Mouse (Mus musculus) liver, postnatal 0 days (tissue): ENCODE data around the gene Itpk1.

Source experiments
- CTCF ChIP-seq: sonication (generic); IDR thresholded peaks from 2 replicates; pipeline ENCODE4 v1.5.1; 2016; ENCODE audit warnings: antibody characterized with exemption, low read depth
- EP300 ChIP-seq: IDR thresholded peaks from 2 replicates; pipeline ENCODE4 v1.6.1; 2016; ENCODE audit warnings: antibody characterized with exemption, low read depth, mild to moderate bottlenecking

DNA sequence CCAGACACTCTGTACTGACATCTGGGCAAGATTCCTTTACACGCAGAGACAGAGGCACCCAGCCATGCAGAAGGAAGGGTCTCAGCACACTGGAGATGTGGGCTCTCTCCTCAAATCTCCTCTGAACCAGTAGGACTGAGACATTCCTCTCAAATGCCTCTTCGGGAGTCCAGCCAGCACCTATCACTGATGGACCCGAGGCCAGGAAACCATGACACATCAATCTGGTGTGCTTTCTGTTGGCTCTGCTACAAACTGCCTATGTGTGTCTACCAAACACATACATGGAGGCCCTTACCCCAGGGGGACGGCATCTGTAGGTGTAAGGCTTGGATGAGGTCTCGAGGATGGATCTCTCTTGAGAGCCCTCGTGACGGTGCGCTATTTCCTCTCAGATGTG, 117.6 kb downstream of the Itpk1 start:
- TF ChIP-seq EP300 (no peak), CTCF (no peak)
